In genomic region chr10:126373906-126374305, GRCm38 (mm10) we compare ENCODE assay signal across 18 mouse cellular contexts.
DNase-seq lines count a peak whose midpoint lies in the region; ATAC-seq lines count a peak whose summit lies in the region.
"Had no signal": no experiment of that assay in that cellular context is flagged by ENCODE, and none has a peak within 500 bp of the region (broad histone marks: within the 10 kb centered on the region; RNA-seq: fewer than 3 reads in every experiment).

No protein-coding gene starts in this region.

- no peak for DNase-seq in frontal cortex, postnatal 14 days (ENCODE audit: low spot score in 2 of 2)
- DNase-seq in left cerebral cortex, adult 18-20 months (ENCODE audit: low spot score in 2 of 2) = peak; percentile 5 to 26
- DNase-seq in left cerebral cortex, adult 11 months (ENCODE audit: low spot score) = no peak
- peak; percentile 30 for DNase-seq in brain, adult 2 months (ENCODE audit: low read depth, low spot score)
- DNase-seq in telencephalon, adult 2 months (ENCODE audit: low read depth, low spot score) = peak; percentile 9
- no peak for DNase-seq in urinary bladder, adult 18-20 months (ENCODE audit: low spot score in 2 of 2)
- DNase-seq: adrenal gland, adult 2 months; adrenal gland, postnatal 14 days; B cell, adult 2 months; cerebellum, adult 11-12 months; cerebellum, adult 8-10 months; cerebellum, postnatal 14 days; forebrain, postnatal 0 days; gastrocnemius, postnatal 25 days; heart, adult 2 months had no signal

- ATAC-seq in frontal cortex, adult (ENCODE audit: low TSS enrichment) = peak; percentile 78
- ATAC-seq: forebrain, embryonic 14.5 days; forebrain, postnatal 0 days; Patski had no signal

Comparison
In these comparisons a context has a peak if more than half of its experiments do, and no peak if none do; other contexts are left out.
1. DNase-seq: peak in left cerebral cortex, adult 18-20 months (2 of 2), brain, adult 2 months (single experiment) and telencephalon, adult 2 months (single experiment); none in frontal cortex, postnatal 14 days (0 of 2), left cerebral cortex, adult 11 months (single experiment) and urinary bladder, adult 18-20 months (0 of 2).